ENCODE assay signal across 26 mouse cellular contexts in the genomic region with DNA sequence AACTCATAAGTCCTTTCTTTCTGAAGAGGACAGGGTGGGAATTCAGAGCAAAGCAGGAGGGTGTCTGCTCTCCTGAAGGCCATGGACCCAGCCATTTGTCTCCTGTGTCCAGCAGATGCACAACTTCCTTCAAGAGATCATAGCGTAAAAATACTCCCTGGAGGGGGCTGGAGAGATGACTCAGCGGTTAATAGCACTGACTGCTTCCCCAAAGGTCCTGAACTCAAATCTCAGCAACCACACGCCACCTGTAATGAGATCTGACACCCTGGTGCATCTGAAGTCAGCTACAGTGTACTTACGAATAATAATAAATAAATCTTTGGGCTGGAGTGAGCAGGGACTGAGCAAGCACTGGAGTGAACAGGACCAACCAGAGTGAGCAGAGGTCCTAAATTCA.
A peak's percentile ranks its signal among the peaks of the same experiment; 100 is the strongest.
DNase-seq lines count a peak whose midpoint lies in the region; ATAC-seq and TF ChIP-seq lines count a peak whose summit lies in the region.
"Had no signal": no experiment of that assay in that cellular context is flagged by ENCODE, and none has a peak within 500 bp of the region (broad histone marks: within the 10 kb centered on the region; RNA-seq: fewer than 3 reads in every experiment).

No protein-coding gene starts in this region.

- TF ChIP-seq POLR2A in bone marrow macrophage, adult 2 months (IDR thresholded peaks at IDR 0.05; ENCODE audit: borderline replicate concordance, low read depth, low read length): no peak

- 80% methylated on average over 4 of the region's 4 CpGs for WGBS in hindbrain, postnatal 0 days

- peak overlapping the region; percentile 21 for H3K27ac ChIP-seq in bone marrow macrophage, adult 2 months (ENCODE audit: insufficient read depth, low read depth, low read length)
- no peak overlapping the region for H3K27ac ChIP-seq in hindbrain, postnatal 0 days
- H3K27ac ChIP-seq: embryonic facial prominence, embryonic 12.5 days; heart, embryonic 15.5 days; hindbrain, embryonic 10.5 days; hindbrain, embryonic 13.5 days had no signal

- H3K79me2 ChIP-seq in C2C12 (ENCODE audit: control insufficient read depth, insufficient read depth): no peaks in the 10 kb centered on the region

- H3ac ChIP-seq in C2C12 (ENCODE audit: control insufficient read depth, insufficient read length, low read depth): no peak overlapping the region

- no peaks in the 10 kb centered on the region for H3K9me3 ChIP-seq in hindbrain, postnatal 0 days (ENCODE audit: low read length)
- H3K9me3 ChIP-seq: embryonic facial prominence, embryonic 12.5 days; embryonic facial prominence, embryonic 15.5 days; heart, embryonic 12.5 days; heart, embryonic 15.5 days; hindbrain, embryonic 10.5 days; hindbrain, embryonic 13.5 days had no signal

- no peaks in the 10 kb centered on the region for H3K36me3 ChIP-seq in C2C12 (ENCODE audit: control insufficient read depth, insufficient read depth)
- no peaks in the 10 kb centered on the region for H3K36me3 ChIP-seq in hindbrain, postnatal 0 days (ENCODE audit: insufficient read depth, low read length)
- H3K36me3 ChIP-seq: embryonic facial prominence, embryonic 12.5 days; embryonic facial prominence, embryonic 15.5 days; heart, embryonic 12.5 days; heart, embryonic 15.5 days; hindbrain, embryonic 10.5 days; hindbrain, embryonic 13.5 days had no signal

- peaks cover 36% of the 10 kb centered on the region for H3K4me1 ChIP-seq in bone marrow macrophage, adult 2 months (ENCODE audit: control insufficient read depth, insufficient read depth, low read length)
- H3K4me1 ChIP-seq in hindbrain, postnatal 0 days (ENCODE audit: insufficient read depth, low read length): no peaks in the 10 kb centered on the region
- H3K4me1 ChIP-seq: embryonic facial prominence, embryonic 12.5 days; heart, embryonic 15.5 days; hindbrain, embryonic 10.5 days; hindbrain, embryonic 13.5 days had no signal

- TF ChIP-seq CTCF in C2C12 (IDR thresholded peaks at IDR 0.05; ENCODE audit: control insufficient read depth, insufficient read depth, insufficient read length): no peak
- TF ChIP-seq CTCF in bone marrow macrophage, adult 2 months (IDR thresholded peaks at IDR 0.05; ENCODE audit: low read depth, low read length): no peak
- no peak for TF ChIP-seq CTCF in hindbrain, postnatal 0 days (IDR thresholded peaks at IDR 0.05; ENCODE audit: low read depth)

- peak; percentile 32 for DNase-seq in 3T3-L1 (ENCODE audit: low read depth, low spot score)
- no peak for DNase-seq in left cerebral cortex, adult 18-20 months (ENCODE audit: low spot score in 2 of 2)
- DNase-seq in hindbrain, postnatal 0 days (ENCODE audit: low spot score): no peak
- no peak for DNase-seq in spleen, postnatal 10 days (ENCODE audit: low spot score in 2 of 2)
- DNase-seq: adrenal gland, adult 8-10 months; cerebellum, adult 11 months; cerebellum, adult 2 months; cerebellum, adult 9-11 months; cerebellum, postnatal 25 days; forebrain, postnatal 0 days; gastrocnemius, postnatal 25 days; heart, postnatal 10 days; heart, postnatal 36 days had no signal

- H3K27me3 ChIP-seq in C2C12 (ENCODE audit: control insufficient read depth, insufficient read depth, insufficient read length): no peaks in the 10 kb centered on the region
- no peaks in the 10 kb centered on the region for H3K27me3 ChIP-seq in hindbrain, postnatal 0 days (ENCODE audit: insufficient read depth, low read length)
- H3K27me3 ChIP-seq: embryonic facial prominence, embryonic 12.5 days; embryonic facial prominence, embryonic 15.5 days; heart, embryonic 12.5 days; heart, embryonic 15.5 days; hindbrain, embryonic 13.5 days had no signal

- no peak for ATAC-seq in hindbrain, postnatal 0 days
- ATAC-seq: activated CD4-positive, CD25-positive, alpha-beta regulatory T cell, adult 4 months; forebrain, embryonic 14.5 days; forebrain, postnatal 0 days; hindbrain, embryonic 16.5 days; inflammation-experienced regulatory T-cells, adult 6 months; intestine, embryonic 16.5 days had no signal

- H3K4me2 ChIP-seq in hindbrain, postnatal 0 days (ENCODE audit: low read depth, low read length): no peak overlapping the region
- H3K4me2 ChIP-seq: embryonic facial prominence, embryonic 12.5 days; embryonic facial prominence, embryonic 15.5 days; heart, embryonic 12.5 days; heart, embryonic 15.5 days; hindbrain, embryonic 13.5 days had no signal

- no peak overlapping the region for H3K4me3 ChIP-seq in C2C12 (ENCODE audit: insufficient read depth, poor library complexity, severe bottlenecking)
- no peak overlapping the region for H3K4me3 ChIP-seq in bone marrow macrophage, adult 2 months (ENCODE audit: insufficient read depth, low read length)
- no peak overlapping the region for H3K4me3 ChIP-seq in hindbrain, postnatal 0 days (ENCODE audit: low read length)
- H3K4me3 ChIP-seq: embryonic facial prominence, embryonic 12.5 days; embryonic facial prominence, embryonic 15.5 days; heart, embryonic 12.5 days; heart, embryonic 15.5 days; hindbrain, embryonic 10.5 days; hindbrain, embryonic 13.5 days had no signal

- H3K9ac ChIP-seq in hindbrain, postnatal 0 days (replicated peaks; ENCODE audit: low read length): no peak overlapping the region
- H3K9ac ChIP-seq: embryonic facial prominence, embryonic 12.5 days; embryonic facial prominence, embryonic 15.5 days; forebrain, postnatal 0 days; heart, embryonic 12.5 days; heart, embryonic 15.5 days; hindbrain, embryonic 13.5 days had no signal

- no peaks in the 10 kb centered on the region for H3K79me3 ChIP-seq in C2C12 (ENCODE audit: low read depth)

TF ChIP-seq in C2C12, 6 proteins besides CTCF, POLR2A, EP300 and RAD21:
- TF ChIP-seq USF1 (IDR thresholded peaks at IDR 0.05; ENCODE audit: low read depth): no peak
- no peak for TF ChIP-seq CEBPB (IDR thresholded peaks at IDR 0.05; ENCODE audit: low read depth)
- TF ChIP-seq MYOG (IDR thresholded peaks at IDR 0.05; ENCODE audit: control insufficient read depth, extremely low read depth, insufficient read length): no peak
- peak; percentile 24 for TF ChIP-seq FOSL1 (IDR thresholded peaks at IDR 0.05; ENCODE audit: insufficient read depth, low read length, poor library complexity, severe bottlenecking)
- no peak for TF ChIP-seq MYOD1 (IDR thresholded peaks at IDR 0.05; ENCODE audit: control insufficient read depth, insufficient read length, low read depth)
- TF ChIP-seq MAX (IDR thresholded peaks at IDR 0.05): no peak
